Mouse (Mus musculus): ENCODE data around the gene Wnt9b. TPM values are rescaled to one million over a fixed set of nuclear protein-coding genes. Genes with fewer than 3 reads are reported as not detected.

Gene Wnt9b
- total and polyA plus RNA-seq, 3 experiments: not detected

- Histone ChIP-seq H3K4me1 (ENCODE audit: control insufficient read depth in 1 of 2, insufficient read depth in 2 of 2, low read length in 2 of 2) (no peaks in the 10 kb centered on the region), H3K9ac (ENCODE audit: control insufficient read depth, low read depth, low read length, poor library complexity, severe bottlenecking) (no peak overlapping the region), H3K79me2 (ENCODE audit: control insufficient read depth, insufficient read depth, low read length, poor library complexity) (no peaks in the 10 kb centered on the region), H3K9me3 (replicated peaks; ENCODE audit: insufficient read depth, low read length) (no peaks in the 10 kb centered on the region), H3K27me3 (ENCODE audit: control insufficient read depth in 1 of 2, insufficient read depth in 2 of 2, low read length in 2 of 2) (no peaks in the 10 kb centered on the region), H3K27ac (ENCODE audit: control insufficient read depth, low read depth, low read length) (no peak overlapping the region), H3K36me3 (ENCODE audit: control insufficient read depth in 1 of 2, insufficient read depth in 2 of 2, low read length in 2 of 2) (peaks cover 0 to 35% of the 10 kb centered on the region in 2 experiments; a peak in 2 of 4 replicates), H3K4me3 (ENCODE audit: control insufficient read depth in 1 of 2, insufficient read depth in 1 of 2, low read depth in 2 of 2, low read length in 2 of 2) (no peak overlapping the region)
- TF ChIP-seq ZC3H11A (IDR thresholded peaks at IDR 0.05; ENCODE audit: low read depth, low read length): no peak
- no peak for DNase-seq (ENCODE audit: low read depth, low spot score)
These were observed 65.8 kb downstream of the Wnt9b start for GRCm38 (mm10) chr11:103683667-103684334.

Other genes starting within 250 kb of the Wnt9b start
- gene Lrrc37a, start 245.2 kb downstream of the Wnt9b start, total RNA-seq (2012; rRNA removed): not detected in 2 replicates
- gene Lrrc37a, start 245.2 kb downstream of the Wnt9b start, polyA plus RNA-seq (2012; ENCODE audit: insufficient read depth in 1 of 2, insufficient read length in 2 of 2, low read depth in 1 of 2, low replicate concordance in 2 of 2, missing spikeins in 1 of 2): not detected
- gene Gm884, start 128.7 kb downstream of the Wnt9b start, total RNA-seq (2012; rRNA removed): not detected in 2 replicates
- gene Gm884, start 128.7 kb downstream of the Wnt9b start, polyA plus RNA-seq (2012; ENCODE audit: insufficient read depth in 1 of 2, insufficient read length in 2 of 2, low read depth in 1 of 2, low replicate concordance in 2 of 2, missing spikeins in 1 of 2): not detected
- gene Lyzl6, start 110.9 kb downstream of the Wnt9b start, total RNA-seq (2012; rRNA removed): not detected in 2 replicates
- not detected for gene Lyzl6, start 110.9 kb downstream of the Wnt9b start, polyA plus RNA-seq (2012; ENCODE audit: insufficient read depth in 1 of 2, insufficient read length in 2 of 2, low read depth in 1 of 2, low replicate concordance in 2 of 2, missing spikeins in 1 of 2)
- gene Rprml, start 100.3 kb downstream of the Wnt9b start, total RNA-seq (2012; rRNA removed): not detected in 2 replicates
- not detected for gene Rprml, start 100.3 kb downstream of the Wnt9b start, polyA plus RNA-seq (2012; ENCODE audit: insufficient read depth in 1 of 2, insufficient read length in 2 of 2, low read depth in 1 of 2, low replicate concordance in 2 of 2, missing spikeins in 1 of 2)
- 135 and 149 TPM in 2 replicates for gene Gosr2, start 51.9 kb downstream of the Wnt9b start, total RNA-seq (2012; rRNA removed)
- gene Gosr2, start 51.9 kb downstream of the Wnt9b start, polyA plus RNA-seq (2012; ENCODE audit: insufficient read depth in 1 of 2, insufficient read length in 2 of 2, low read depth in 1 of 2, low replicate concordance in 2 of 2, missing spikeins in 1 of 2): 100 to 1,000 TPM in 1 of 2 experiments, not detected in 1; 101 TPM
- gene Wnt3, start 24.3 kb upstream of the Wnt9b start, total RNA-seq (2012; rRNA removed): not detected in 2 replicates
- gene Wnt3, start 24.3 kb upstream of the Wnt9b start, polyA plus RNA-seq (2012; ENCODE audit: insufficient read depth in 1 of 2, insufficient read length in 2 of 2, low read depth in 1 of 2, low replicate concordance in 2 of 2, missing spikeins in 1 of 2): not detected
- gene Nsf, start 204.2 kb upstream of the Wnt9b start, total RNA-seq (2012; rRNA removed): 37.9 and 43.4 TPM in 2 replicates
- gene Nsf, start 204.2 kb upstream of the Wnt9b start, polyA plus RNA-seq (2012; ENCODE audit: insufficient read depth in 1 of 2, insufficient read length in 2 of 2, low read depth in 1 of 2, low replicate concordance in 2 of 2, missing spikeins in 1 of 2): 10 to 100 TPM in 1 of 2 experiments, not detected in 1; 40.2 TPM
- 32.1 and 36.1 TPM in 2 replicates for gene Arf2, start 216.9 kb upstream of the Wnt9b start, total RNA-seq (2012; rRNA removed)
- 10 to 100 TPM in 1 of 2 experiments, not detected in 1; 23.6 TPM for gene Arf2, start 216.9 kb upstream of the Wnt9b start, polyA plus RNA-seq (2012; ENCODE audit: insufficient read depth in 1 of 2, insufficient read length in 2 of 2, low read depth in 1 of 2, low replicate concordance in 2 of 2, missing spikeins in 1 of 2)

Data from MEL (cell line).